Mouse (Mus musculus): ENCODE measurements around the gene Trim27.

- peak; percentile 90 for TF ChIP-seq MAFK (IDR thresholded peaks at IDR 0.05; ENCODE audit: insufficient read depth, low read depth, low read length)
- no peak for TF ChIP-seq ZC3H11A (IDR thresholded peaks at IDR 0.05; ENCODE audit: borderline replicate concordance, low read depth, low read length)
Observed at GRCm38 (mm10) chr13:21160657-21161590, 18.3 kb upstream of the Trim27 start.

All from ES-E14 (cell line).